Mouse (Mus musculus): ENCODE results near the gene Trpt1. TPM values are rescaled to one million over a fixed set of nuclear protein-coding genes. Genes with fewer than 3 reads are reported as not detected.
A peak's percentile ranks its signal among the peaks of the same experiment; 100 is the strongest.
"Not testable (repeated sequence)": the region's sequence is repeated elsewhere in the genome, so short reads cannot be mapped to it uniquely, and the experiment has no call there.

Trpt1 gene
- polyA plus RNA-seq, 2 experiments from 2014 or later: 8.1 to 10.9 TPM

- ATAC-seq: no peak
Measured at GRCm38 (mm10) chr19:6975537-6976521, 20.1 kb upstream of the Trpt1 start, which contains the start of gene Plcb3. Gene Plcb3, minus strand, starts transcription at chr19:6976470.

- no peak for ATAC-seq
Measured at GRCm38 (mm10) chr19:6977759-6978638, 17.9 kb upstream of the Trpt1 start.

DNA sequence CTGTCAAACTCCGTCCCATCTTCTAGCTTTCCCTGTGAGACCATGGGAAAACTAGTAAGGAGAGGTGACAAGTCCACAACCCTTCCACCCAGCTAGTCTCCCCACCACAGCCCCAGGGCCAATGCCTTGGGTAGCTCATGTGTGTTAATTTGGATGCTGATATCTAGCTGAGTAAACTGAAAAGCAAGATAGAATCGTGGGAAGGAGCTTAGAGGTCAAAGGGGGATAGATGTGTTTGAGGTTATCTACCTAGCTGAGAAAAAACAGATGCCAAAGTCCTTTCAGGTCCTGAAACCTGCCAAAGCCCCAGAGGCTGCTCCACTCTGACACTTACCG is 17.3 kb upstream of the Trpt1 start:
- ATAC-seq: no peak

DNA sequence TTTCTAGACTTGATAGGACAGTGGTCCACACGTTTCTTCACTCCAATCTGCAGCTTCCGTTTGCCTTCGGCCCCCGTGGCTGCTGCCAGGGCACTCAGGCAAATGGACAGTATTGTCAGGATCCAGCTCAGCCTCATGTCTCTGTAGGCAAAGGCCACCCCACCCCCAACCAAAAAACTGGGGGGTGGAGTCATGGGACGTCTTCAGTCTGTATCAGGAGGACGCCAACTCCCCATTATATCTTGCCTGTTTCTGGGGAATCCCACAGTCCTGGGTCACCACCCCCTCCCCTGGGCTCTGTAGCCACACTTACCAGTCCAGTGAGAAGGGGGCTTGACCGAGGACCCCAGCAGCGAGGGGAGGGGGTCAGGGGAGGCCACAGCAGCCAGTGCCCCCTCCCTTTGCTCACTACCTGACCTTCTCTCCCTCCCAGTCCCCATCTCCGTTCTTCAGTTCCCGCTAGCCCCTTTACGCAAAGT is 16.9 kb upstream of the Trpt1 start:
- ATAC-seq: no peak

GRCm38 (mm10) chr19:6979486-6980380 is 16.2 kb upstream of the Trpt1 start:
- peak; percentile 80 for ATAC-seq

DNA sequence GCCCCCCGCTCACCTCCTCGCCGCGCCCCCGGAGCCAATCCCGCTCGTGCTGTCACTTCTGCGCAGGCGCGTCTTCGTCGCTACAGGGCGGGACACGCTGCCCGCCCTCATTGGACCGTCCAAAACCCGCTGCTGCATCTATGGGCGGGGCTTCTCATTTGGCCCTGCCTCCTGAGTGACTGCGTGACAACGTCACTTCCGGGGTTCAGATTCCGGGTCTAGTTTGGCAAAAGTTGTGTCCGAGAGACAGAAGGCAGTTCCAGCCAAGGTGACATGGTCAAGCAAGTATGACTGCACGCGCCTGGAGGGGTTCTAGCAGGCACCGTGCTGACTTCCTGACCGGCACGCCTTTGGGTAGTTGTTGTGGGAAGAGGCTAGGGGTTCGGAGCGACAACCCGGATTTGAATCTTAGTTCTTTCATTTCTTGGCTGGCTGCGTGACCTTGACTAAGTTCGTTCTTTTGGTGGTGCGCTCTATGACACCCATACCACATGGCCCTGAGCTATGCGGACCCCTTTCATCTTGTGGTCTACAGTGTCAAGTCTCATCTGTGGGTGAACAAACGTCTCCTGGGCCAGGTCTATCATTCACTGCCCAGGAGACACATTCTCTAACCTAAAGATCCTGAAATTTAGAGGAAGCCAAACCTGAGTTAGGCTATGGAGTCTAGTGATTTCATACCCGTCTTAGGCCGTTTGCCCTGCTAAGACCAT is 15.4 kb upstream of the Trpt1 start, which contains the start of gene Fkbp2:
TSS of gene Fkbp2 (minus strand) at position 121 of the 713 bp plus-strand sequence.
- ATAC-seq: peak; percentile 66

- no peak for ATAC-seq
Measured at GRCm38 (mm10) chr19:6981465-6981864, 14.5 kb upstream of the Trpt1 start.

GRCm38 (mm10) chr19:6983621-6984020 is 12.3 kb upstream of the Trpt1 start:
- ATAC-seq: no peak

GRCm38 (mm10) chr19:6985300-6985699 is 10.6 kb upstream of the Trpt1 start:
- ATAC-seq: no peak

DNA sequence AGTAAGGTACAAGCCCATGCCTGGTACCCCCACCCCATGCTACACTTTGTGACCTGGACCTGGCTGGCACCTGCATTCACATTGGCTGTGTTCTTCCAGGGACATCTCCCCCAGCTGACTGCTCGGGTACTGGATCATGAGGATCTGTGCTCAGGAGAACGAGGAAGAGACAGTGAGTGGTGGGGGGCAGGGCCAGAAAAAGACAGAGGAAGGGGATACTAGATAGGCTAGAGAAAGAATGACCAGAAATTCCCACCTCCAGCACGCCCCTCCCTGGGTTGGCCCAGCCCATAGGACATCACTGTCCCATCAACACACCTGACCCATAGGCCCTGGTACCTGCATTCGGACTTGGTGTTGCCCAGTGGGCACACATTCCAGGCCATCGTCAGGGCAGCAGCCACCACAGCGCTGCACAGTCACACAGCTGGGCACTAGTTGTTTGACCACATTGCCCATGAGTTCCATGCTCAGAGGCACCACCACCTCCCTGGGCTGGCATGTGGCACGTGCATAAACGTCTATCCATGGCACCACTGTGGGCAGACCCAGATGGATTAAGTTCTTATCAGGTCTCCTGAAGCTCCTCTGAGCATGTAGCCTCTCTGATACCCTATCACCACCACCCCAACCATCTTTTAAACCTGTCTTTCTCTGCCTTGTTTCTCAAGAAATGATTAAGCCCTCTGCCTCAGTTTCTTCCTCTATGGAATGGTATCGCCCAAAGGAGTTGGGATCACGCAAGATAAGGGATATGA is 9.8 kb upstream of the Trpt1 start:
- ATAC-seq: no peak

DNA sequence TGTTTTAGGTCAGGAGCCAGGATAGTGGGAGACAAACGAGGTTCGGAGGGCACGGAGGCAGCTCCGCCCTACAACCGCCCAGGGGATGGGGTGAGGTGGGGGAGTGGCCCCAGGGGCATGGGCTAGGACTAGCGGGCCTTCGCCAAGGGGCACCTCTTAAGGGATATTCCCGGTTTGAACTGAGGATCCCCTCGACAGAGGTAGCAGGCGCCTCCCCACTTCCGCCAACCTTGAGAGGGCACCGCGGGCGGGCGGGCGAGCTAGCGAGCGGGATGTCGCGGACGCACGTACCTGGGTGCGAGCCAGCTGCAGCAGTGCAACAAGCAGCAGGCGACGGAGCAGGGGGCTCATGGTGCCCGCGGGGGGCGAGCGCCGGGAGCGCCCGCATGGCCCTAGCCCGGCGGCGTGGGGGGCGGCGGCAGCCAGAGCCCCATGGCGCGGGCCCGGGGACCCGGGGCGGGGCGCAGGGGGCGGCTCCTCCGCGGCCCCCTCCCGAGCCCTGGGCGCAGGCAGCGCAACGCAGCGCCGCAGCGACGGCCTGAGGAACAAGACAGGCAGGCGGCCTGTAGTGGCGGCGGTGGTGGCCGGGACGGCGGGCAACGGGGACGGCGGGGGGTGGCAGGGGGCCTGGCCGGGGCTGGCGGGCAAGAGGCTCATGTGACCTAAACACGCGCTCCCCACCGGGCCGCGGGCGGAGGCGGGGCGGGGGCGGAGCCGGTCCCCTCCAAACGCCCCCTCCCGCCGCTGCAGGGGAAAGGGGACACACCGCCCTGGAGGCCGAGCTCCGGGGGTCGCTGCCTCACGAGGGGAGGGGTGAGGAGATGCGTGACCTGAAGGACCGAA is 8.6 kb upstream of the Trpt1 start, which contains the start of gene Vegfb:
TSS of gene Vegfb (minus strand) at position 591 of the 843 bp plus-strand sequence.
- ATAC-seq: peak; percentile 74

DNA sequence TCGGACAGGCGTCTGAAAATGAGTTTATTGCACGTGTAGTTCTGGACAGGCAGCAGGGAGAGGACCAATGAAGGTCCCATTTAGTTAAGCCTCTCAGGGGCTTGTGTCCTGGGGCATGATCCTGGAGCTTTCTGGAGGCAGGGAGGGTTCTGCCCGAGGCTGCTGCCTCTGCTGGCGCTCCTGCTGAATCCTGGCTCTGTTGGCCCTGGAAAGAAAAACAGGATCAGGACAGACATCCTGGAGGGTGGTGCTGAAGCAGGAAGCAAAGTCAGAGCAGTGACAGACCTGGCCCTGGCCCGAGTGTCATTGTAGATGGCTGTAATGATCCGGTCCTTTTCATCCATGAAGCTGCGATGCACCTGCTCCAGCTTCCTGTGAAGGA is 8.0 kb upstream of the Trpt1 start:
- ATAC-seq: no peak

- no peak for ATAC-seq
Measured at GRCm38 (mm10) chr19:6989251-6989650, 6.7 kb upstream of the Trpt1 start.

GRCm38 (mm10) chr19:6990712-6991111 is 5.2 kb upstream of the Trpt1 start:
- no peak for ATAC-seq

DNA sequence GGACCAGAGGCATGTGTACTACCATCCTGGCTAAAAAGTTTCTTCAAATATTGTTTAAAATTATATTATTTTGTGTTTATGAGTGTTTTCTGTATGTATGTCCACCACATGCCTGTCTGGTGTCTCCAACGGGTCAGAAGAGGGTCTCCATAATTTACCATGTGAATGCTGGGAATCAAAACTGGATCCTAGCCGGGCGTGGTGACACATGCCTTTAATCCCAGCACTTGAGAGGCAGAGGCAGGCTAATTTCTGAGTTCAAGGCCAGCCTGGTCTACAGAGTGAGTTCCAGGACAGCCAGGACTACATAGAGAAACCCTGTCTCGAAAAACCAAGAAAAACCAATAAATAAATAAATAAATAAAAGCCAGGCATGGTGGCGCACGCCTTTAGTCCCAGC is 4.8 kb upstream of the Trpt1 start:
- not testable (repeated sequence) for ATAC-seq

GRCm38 (mm10) chr19:6992011-6992858 is 3.7 kb upstream of the Trpt1 start, which contains the start of gene Dnajc4:
Gene Dnajc4, minus strand, starts transcription at chr19:6992572.
- peak; percentile 97 for ATAC-seq

GRCm38 (mm10) chr19:6993011-6993770 is 2.7 kb upstream of the Trpt1 start:
- ATAC-seq: no peak

DNA sequence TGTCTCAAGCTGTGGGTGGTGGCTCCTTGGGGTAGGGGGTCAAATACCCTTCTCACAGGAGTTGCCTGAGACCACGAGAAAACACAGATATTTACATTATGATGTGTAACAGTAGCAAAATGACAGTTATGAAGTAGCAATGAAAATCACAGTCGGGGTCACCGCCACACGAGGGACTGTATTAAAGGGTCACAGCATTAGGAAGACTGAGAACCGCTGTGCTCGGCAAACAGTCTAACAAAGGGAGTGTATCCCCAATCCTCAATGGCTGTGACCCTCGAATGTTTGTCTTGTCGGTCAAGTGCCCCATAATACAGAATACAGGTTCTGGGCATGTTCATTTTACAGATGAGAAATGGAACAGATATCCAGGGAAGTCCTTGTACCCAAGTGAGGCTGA is 1.9 kb upstream of the Trpt1 start:
- no peak for ATAC-seq
